Mouse (Mus musculus): ENCODE data around the gene Alx1. TPM values are rescaled to one million over a fixed set of nuclear protein-coding genes. Genes with fewer than 3 reads are reported as not detected.

The Alx1 gene
- total RNA-seq, 2 experiments from 2014 or later: not detected

Other genes with a start within 250 kb of the Alx1 start
- gene Lrriq1, start 206.1 kb upstream of the Alx1 start, total RNA-seq (2021): not detected

Data from gastrocnemius, postnatal 14 days (tissue).